Mouse (Mus musculus) liver, embryonic 16.5 days (tissue): ENCODE data around the gene Prtn3. TPM values are rescaled to one million over a fixed set of nuclear protein-coding genes. Genes with fewer than 3 reads are reported as not detected.
"Not testable (repeated sequence)": the region's sequence is repeated elsewhere in the genome, so short reads cannot be mapped to it uniquely, and the experiment has no call there.

ENCODE experiments used
- ATAC-seq: fragments of 200-750 bp; cut with Nextera tagmentation; 2 replicates; pipeline ENCODE4 v1.8.0; 2017; ENCODE audit warnings: low read depth, mild to moderate bottlenecking, moderate number of reproducible peaks, moderate library complexity
- H3K27ac ChIP-seq: fragments of 300-500 bp; sonication (generic); 2 replicates; pipeline ENCODE4 v1.5.1; 2014; ENCODE audit warnings: mild to moderate bottlenecking, low read length
- H3K27me3 ChIP-seq: fragments of 300-500 bp; sonication (generic); 2 replicates; pipeline ENCODE4 v1.6.1; 2014; ENCODE audit warnings: low read depth, low read length, mixed read lengths; ENCODE audit not compliant: control insufficient read depth, insufficient read depth
- H3K36me3 ChIP-seq: fragments of 300-500 bp; sonication (generic); 2 replicates; pipeline ENCODE4 v1.6.1; 2014; ENCODE audit warnings: mild to moderate bottlenecking; ENCODE audit not compliant: control insufficient read depth, insufficient read depth
- H3K4me1 ChIP-seq: fragments of 300-500 bp; sonication (generic); 2 replicates; pipeline ENCODE4 v1.6.1; 2014; ENCODE audit warnings: low read depth, low read length, mixed read lengths; ENCODE audit not compliant: control insufficient read depth
- H3K4me2 ChIP-seq: fragments of 300-500 bp; sonication (generic); 2 replicates; pipeline ENCODE4 v1.6.1; 2014; ENCODE audit warnings: low read depth, low read length, mixed read lengths
- H3K4me3 ChIP-seq: fragments of 300-500 bp; sonication (generic); 2 replicates; pipeline ENCODE4 v1.5.1; 2014; ENCODE audit warnings: low read depth, mild to moderate bottlenecking, low read length
- H3K9ac ChIP-seq: fragments of 300-500 bp; sonication (generic); 2 replicates; pipeline ENCODE4 v1.6.1; 2014; ENCODE audit warnings: low read depth, low read length
- H3K9me3 ChIP-seq: fragments of 300-500 bp; sonication (generic); replicated peaks from 2 replicates; pipeline ENCODE4 v1.6.1; 2016; ENCODE audit warnings: low read length; ENCODE audit not compliant: control insufficient read depth
- whole genome bisulfite sequencing: fragments of 180-500 bp; shearing (Covaris S2); extraction: QIAGEN DNeasy Blood & Tissue Kit; methylation state at CpG from one replicate; pipeline ENCODE4 v1.1.7; 2014; ENCODE audit not compliant: insufficient replicate concordance; 5-methylcytosine and 5-hydroxymethylcytosine counted together
- polyA plus RNA-seq: library from polyadenylated mRNA; unstranded; fragments of >200 nt; fragmentation: Nextera tagmentation; extraction: Ambion mirVana; gene quantifications from 2 replicates; pipeline ENCODE4 v1.2.1, GENCODE M21; 2015

The Prtn3 gene
- polyA plus RNA-seq, 1 experiment from 2014 or later, result 96.8 TPM

- H3K4me1 ChIP-seq, H3K4me3 ChIP-seq, H3K36me3 ChIP-seq, H3K27me3 ChIP-seq, H3K9ac ChIP-seq, H3K27ac ChIP-seq, H3K9me3 ChIP-seq, H3K4me2 ChIP-seq: not testable (repeated sequence)
- ATAC-seq, result 0 out of 2 replicates have a peak, but pooled peaks have one; percentile 31
- WGBS, result 38% methylated on average over 22 of the region's 22 CpGs
These were observed 18.3 kb downstream of the Prtn3 start for GRCm38 (mm10) chr10:79892451-79893118.

DNA sequence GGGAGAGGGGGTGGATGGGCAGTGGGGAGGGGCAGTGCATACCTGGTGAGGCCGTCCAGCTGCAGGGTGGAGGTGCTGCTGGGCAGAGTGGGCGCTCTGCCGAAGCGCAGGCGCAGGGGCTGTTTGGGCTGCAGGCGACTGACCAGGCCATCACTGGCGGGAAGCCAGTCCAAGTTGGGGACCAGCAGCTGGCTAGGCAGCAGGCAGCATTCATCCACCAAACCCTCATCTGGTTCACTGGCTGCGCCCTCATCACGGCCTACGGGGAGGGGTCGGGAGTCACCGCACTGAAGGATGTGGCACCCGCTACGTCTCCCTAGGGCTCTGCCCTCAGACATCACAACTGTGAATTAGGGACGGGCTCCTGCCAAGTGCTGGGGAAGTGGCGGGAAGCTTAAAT, 22.0 kb downstream of the Prtn3 start:
- no peak overlapping the region for H3K27ac ChIP-seq
- H3K9ac ChIP-seq, result no peak overlapping the region
- H3K4me3 ChIP-seq, result no peak overlapping the region
- no peaks in the 10 kb centered on the region for H3K36me3 ChIP-seq
- peaks cover 8% of the 10 kb centered on the region for H3K4me1 ChIP-seq
- no peaks in the 10 kb centered on the region for H3K27me3 ChIP-seq
- H3K9me3 ChIP-seq, result no peaks in the 10 kb centered on the region
- no peak for ATAC-seq
- H3K4me2 ChIP-seq, result no peak overlapping the region
- whole genome bisulfite sequencing, result 86% methylated on average over 16 of the region's 16 CpGs

DNA sequence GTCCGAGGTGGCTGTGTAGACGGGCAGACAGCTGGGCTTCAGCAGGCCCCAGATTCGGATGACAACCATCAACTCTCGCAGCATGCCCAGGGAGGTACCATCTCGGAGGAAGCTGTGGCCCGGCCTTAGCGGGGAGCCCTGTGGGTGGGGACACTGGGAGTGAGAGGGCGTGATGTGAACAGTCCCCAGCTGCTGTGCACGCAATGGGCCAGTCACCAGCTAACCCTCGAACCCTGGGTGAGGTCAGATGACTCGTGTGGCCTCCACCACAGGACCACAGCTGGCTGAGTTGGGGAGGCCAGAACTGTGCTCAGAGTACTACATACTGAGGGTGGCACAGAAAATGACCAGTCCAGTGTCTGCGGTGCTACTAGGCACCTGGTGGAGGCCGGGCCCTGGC, 22.5 kb downstream of the Prtn3 start:
- Histone ChIP-seq H3K27me3 (no peaks in the 10 kb centered on the region), H3K4me2 (no peak overlapping the region), H3K9me3 (no peaks in the 10 kb centered on the region), H3K4me3 (no peak overlapping the region), H3K36me3 (no peaks in the 10 kb centered on the region), H3K4me1 (peaks cover 8% of the 10 kb centered on the region), H3K9ac (no peak overlapping the region), H3K27ac (peak overlapping the region; percentile 69)
- 70% methylated on average over 13 of the region's 13 CpGs for WGBS
- ATAC-seq, result peak; percentile 7; the same call in 1 of the 2 replicates

DNA sequence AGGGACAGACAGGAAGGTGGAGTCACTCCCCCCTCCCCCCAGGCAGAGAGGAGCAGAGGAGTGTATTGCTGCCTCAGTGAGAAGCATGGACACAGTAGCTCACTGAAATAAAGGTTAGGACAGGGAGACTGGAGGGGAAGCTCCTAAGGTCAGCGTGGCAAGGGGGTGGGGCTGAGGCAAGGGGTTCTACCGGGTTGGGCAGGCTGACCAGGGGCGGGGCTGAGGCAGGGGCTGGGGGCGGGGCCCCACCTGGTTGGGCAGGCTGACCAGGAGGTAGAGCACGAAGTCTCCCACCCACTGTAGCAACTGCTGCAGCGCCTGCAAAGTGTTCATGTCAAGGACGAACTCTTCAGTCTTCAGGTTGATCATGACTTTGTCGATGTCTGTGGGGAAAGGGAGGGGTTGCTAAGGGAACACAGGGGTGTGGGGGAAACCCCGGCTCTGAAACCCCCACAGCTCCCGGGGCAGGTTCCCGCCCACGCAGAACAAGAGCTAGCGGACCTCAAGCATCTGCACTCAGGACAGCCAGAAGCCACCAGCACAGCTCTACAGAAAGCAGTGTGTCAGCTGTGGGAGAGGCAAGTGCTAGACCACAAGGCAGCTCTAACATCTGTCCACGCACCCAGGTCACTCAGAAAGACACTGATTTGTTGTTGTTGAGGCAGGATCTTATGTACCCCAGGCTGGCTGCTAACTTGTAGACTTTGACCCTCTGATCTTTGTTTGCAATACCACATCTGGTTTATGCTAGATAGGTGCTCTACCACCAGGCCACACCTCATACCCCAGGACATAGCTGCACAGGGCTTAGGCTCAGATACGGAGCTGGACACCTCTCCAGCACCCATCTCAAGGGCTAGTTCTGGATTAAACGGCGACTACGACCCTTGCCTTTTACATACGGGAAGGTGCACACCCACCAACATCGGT, 23.3 kb downstream of the Prtn3 start:
- peak; percentile 85 for ATAC-seq
- Histone ChIP-seq H3K4me3 (peak overlapping the region; percentile 10), H3K27ac (peak overlapping the region; percentile 69), H3K4me2 (peak overlapping the region; percentile 18), H3K36me3 (no peaks in the 10 kb centered on the region), H3K9me3 (no peaks in the 10 kb centered on the region), H3K4me1 (peaks cover 8% of the 10 kb centered on the region), H3K9ac (no peak overlapping the region), H3K27me3 (no peaks in the 10 kb centered on the region)
- WGBS, result 54% methylated on average over 20 of the region's 20 CpGs

- Histone ChIP-seq H3K4me3 (no peak overlapping the region), H3K9me3 (no peaks in the 10 kb centered on the region), H3K27ac (no peak overlapping the region), H3K4me1 (peaks cover 8% of the 10 kb centered on the region), H3K9ac (no peak overlapping the region), H3K4me2 (no peak overlapping the region), H3K27me3 (no peaks in the 10 kb centered on the region), H3K36me3 (peaks cover 5% of the 10 kb centered on the region; the same call in 1 of the 2 replicates)
- 67% methylated on average over 2 of the region's 2 CpGs for WGBS
- no peak for ATAC-seq
These were observed 26.7 kb downstream of the Prtn3 start for GRCm38 (mm10) chr10:79900951-79901410.

DNA sequence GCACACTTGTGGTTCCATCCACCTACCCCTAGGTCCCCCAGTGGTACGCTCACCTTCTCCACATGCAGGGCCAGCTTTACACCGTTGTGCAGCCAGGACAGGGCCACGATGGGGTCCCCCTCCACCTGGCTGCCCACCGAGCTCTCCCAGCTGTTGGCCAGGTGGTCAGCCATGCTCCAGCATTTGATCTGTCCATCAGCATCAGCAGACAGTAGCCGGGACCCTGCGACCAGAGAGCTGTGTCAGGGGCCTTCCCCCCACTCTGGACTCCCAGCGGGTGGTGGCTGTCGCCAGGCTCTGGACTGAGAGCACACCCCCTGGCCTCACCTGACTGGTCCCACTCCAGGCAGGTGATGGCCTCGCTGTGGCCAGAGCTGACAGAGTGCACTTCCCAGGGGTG, 32.4 kb downstream of the Prtn3 start:
- WGBS, result 87% methylated on average over 9 of the region's 9 CpGs
- Histone ChIP-seq H3K4me1 (peaks cover 19% of the 10 kb centered on the region), H3K27me3 (no peaks in the 10 kb centered on the region), H3K4me3 (no peak overlapping the region), H3K9me3 (no peaks in the 10 kb centered on the region), H3K9ac (no peak overlapping the region), H3K27ac (no peak overlapping the region), H3K4me2 (no peak overlapping the region), H3K36me3 (peaks cover 10% of the 10 kb centered on the region)
- ATAC-seq, result no peak

DNA sequence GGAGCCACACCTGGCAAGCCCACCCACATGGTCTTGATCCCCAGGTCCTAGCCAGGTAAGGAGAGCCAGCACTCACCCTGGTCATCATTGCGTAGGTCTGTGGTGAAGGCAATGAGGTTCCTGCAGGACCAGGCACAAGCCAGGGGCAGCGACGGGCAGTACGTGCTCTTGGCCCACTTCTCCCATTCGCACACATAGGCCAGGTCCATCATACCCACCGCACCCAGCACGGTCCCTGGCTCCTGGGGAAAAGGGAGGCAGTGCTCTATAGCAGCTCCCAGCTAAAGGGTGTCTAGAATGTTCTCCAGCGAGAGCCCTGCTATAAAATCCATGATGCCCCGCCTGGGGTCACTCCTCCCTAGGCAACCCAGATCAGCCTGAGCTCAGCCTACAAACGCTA, 33.1 kb downstream of the Prtn3 start:
- no peaks in the 10 kb centered on the region for H3K27me3 ChIP-seq
- H3K4me2 ChIP-seq, result no peak overlapping the region
- no peak overlapping the region for H3K27ac ChIP-seq
- peak overlapping the region; percentile 95; the same call in 1 of the 2 replicates for H3K4me3 ChIP-seq
- WGBS, result 90% methylated on average over 10 of the region's 10 CpGs
- peaks cover 21% of the 10 kb centered on the region for H3K4me1 ChIP-seq
- H3K36me3 ChIP-seq, result peaks cover 12% of the 10 kb centered on the region
- H3K9me3 ChIP-seq, result no peaks in the 10 kb centered on the region
- ATAC-seq, result no peak
- H3K9ac ChIP-seq, result no peak overlapping the region

DNA sequence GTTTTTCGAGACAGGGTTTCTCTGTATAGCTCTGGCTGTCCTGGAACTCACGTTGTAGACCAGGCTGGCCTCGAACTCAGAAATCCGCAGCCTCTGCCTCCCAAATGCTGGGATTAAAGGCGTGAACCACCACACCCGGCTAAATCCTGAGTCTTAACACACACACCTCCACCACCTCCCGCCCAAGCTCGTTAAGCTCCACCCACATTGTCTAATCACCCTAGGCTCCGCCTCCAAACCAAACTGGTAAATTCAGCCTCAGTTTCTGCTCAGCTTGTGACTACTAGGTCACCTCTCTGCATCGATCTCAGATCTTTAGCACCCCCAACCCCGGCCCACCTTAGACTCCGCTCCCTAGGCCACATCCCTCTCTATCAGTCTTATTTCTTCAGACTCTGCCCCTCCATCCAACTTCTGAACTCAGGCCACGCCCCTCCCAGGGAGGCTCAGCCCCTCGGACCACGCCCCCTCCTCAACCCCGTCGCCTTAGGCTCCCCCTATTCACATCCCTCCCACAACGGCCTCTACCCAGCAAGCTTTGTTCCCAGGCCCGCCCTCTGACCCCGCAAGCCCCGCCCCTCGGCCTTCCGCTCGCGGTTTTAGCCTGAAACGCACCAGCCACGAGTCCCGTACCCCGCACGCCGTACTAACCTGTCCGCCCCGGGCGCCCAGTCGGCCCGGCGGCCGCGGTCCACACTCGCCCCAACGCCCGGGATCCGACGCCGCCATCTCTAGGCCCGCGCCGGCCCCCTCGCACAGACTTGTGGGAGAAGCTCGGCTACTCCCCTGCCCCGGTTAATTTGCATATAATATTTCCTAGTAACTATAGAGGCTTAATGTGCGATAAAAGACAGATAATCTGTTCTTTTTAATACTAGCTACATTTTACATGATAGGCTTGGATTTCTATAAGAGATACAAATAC, 34.2 kb downstream of the Prtn3 start, which contains the start of gene Med16:
Med16 (minus strand) TSS at position 757 of the 925 bp plus-strand sequence.
- peak within 1 kb of the TSS; percentile 98 for H3K27ac ChIP-seq
- peak; percentile 94 for ATAC-seq
- 1% methylated on average over 52 of the region's 52 CpGs for WGBS
- H3K9ac ChIP-seq, result peak within 1 kb of the TSS; percentile 100
- H3K4me3 ChIP-seq, result peak within 1 kb of the TSS; percentile 95
- peak within 1 kb of the TSS; percentile 80 for H3K4me2 ChIP-seq
- H3K27me3 ChIP-seq, result no peaks in the 10 kb centered on the region
- H3K9me3 ChIP-seq, result no peaks in the 10 kb centered on the region
- peaks cover 24% of the 10 kb centered on the region for H3K4me1 ChIP-seq
- H3K36me3 ChIP-seq, result peaks cover 12% of the 10 kb centered on the region
